Mouse (Mus musculus): ENCODE measurements around the gene Mad1l1. TPM values are rescaled to one million over a fixed set of nuclear protein-coding genes. Genes with fewer than 3 reads are reported as not detected.

Gene Mad1l1
- total and polyA plus RNA-seq, 3 experiments: 40.5 to 65.2 TPM; not detected in 1

DNA sequence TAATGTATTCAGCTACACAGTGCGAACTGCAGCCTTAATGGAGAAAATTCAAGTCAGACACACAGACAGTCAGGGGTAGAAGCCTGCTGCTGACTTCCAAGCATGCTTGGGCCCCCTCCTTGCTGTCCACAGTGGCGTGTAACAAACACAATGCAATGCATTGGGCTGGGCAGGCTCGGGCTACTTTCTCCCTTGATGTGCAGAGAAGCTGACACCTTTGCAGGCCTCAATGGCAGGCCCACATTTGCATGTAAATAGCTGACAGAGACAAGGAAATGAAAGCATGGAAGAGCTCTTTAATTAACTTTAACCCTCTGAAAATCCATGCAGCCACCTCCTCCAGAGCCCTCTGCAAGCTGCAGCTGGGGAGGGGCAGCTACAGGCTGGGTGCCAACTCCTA, 147.3 kb downstream of the Mad1l1 start:
- Histone ChIP-seq H3K4me3 (ENCODE audit: control insufficient read depth in 1 of 2, insufficient read depth in 1 of 2, low read depth in 2 of 2, low read length in 2 of 2) (no peak overlapping the region), H3K27ac (ENCODE audit: control insufficient read depth, low read depth, low read length) (no peak overlapping the region), H3K36me3 (ENCODE audit: control insufficient read depth in 1 of 2, insufficient read depth in 2 of 2, low read length in 2 of 2) (no peaks in the 10 kb centered on the region; a peak in 1 of 4 replicates), H3K4me1 (ENCODE audit: control insufficient read depth in 1 of 2, insufficient read depth in 2 of 2, low read length in 2 of 2) (no peaks in the 10 kb centered on the region), H3K9me3 (replicated peaks; ENCODE audit: insufficient read depth, low read length) (no peaks in the 10 kb centered on the region), H3K27me3 (ENCODE audit: control insufficient read depth in 1 of 2, insufficient read depth in 2 of 2, low read length in 2 of 2) (no peaks in the 10 kb centered on the region), H3K79me2 (ENCODE audit: control insufficient read depth, insufficient read depth, low read length, poor library complexity) (no peaks in the 10 kb centered on the region), H3K9ac (ENCODE audit: control insufficient read depth, low read depth, low read length, poor library complexity, severe bottlenecking) (no peak overlapping the region)
- no peak for DNase-seq (ENCODE audit: low read depth, low spot score)
- TF ChIP-seq ZNF384 (IDR thresholded peaks at IDR 0.05; ENCODE audit: low read depth, low read length): no peak
- TF ChIP-seq MEF2A (IDR thresholded peaks at IDR 0.05; ENCODE audit: extremely low read depth, insufficient replicate concordance, low read depth, low read length, poor library complexity, severe bottlenecking): no peak
- TF ChIP-seq POLR2AphosphoS5 (IDR thresholded peaks at IDR 0.05; ENCODE audit: borderline replicate concordance, low read depth, low read length): no peak
- TF ChIP-seq MAX (IDR thresholded peaks at IDR 0.05; ENCODE audit: low read length): no peak
- no peak for TF ChIP-seq ZMIZ1 (IDR thresholded peaks at IDR 0.05; ENCODE audit: low read depth, low read length)
- no peak for TF ChIP-seq USF2 (IDR thresholded peaks at IDR 0.05; ENCODE audit: borderline replicate concordance in 1 of 2, insufficient read depth in 1 of 2, low read depth in 1 of 2, low read length in 2 of 2)
- TF ChIP-seq CHD1 (IDR thresholded peaks at IDR 0.05; ENCODE audit: low read depth, low read length): no peak
- TF ChIP-seq POLR2AphosphoS2 (IDR thresholded peaks at IDR 0.05; ENCODE audit: low read length): no peak
- TF ChIP-seq NELFE (IDR thresholded peaks at IDR 0.05; ENCODE audit: low read depth, low read length): no peak
- TF ChIP-seq SMC3 (IDR thresholded peaks at IDR 0.05; ENCODE audit: low read depth, low read length): no peak

DNA sequence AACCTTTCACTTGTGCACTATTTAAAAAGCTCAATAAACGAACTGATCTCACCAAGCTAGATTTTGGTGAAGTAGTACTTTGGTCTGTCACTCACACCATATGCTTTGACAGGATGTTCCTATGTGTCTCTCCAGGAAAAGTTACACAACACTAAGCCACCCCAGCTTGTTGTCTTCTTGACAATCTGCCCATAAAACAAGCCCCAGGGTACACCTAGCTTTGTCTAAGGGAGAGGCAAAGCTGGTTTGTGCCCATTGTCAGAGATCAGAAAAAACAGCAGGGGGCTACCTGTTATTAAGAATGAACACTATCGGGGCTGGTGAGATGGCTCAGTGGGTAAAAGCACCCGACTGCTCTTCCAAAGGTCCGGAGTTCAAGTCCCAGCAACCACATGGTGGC, 148.2 kb downstream of the Mad1l1 start:
- no peak overlapping the region for H3K9ac ChIP-seq (ENCODE audit: control insufficient read depth, low read depth, low read length, poor library complexity, severe bottlenecking)
- H3K27me3 ChIP-seq (ENCODE audit: control insufficient read depth in 1 of 2, insufficient read depth in 2 of 2, low read length in 2 of 2): no peaks in the 10 kb centered on the region
- no peaks in the 10 kb centered on the region; a peak in 1 of 4 replicates for H3K36me3 ChIP-seq (ENCODE audit: control insufficient read depth in 1 of 2, insufficient read depth in 2 of 2, low read length in 2 of 2)
- H3K9me3 ChIP-seq (replicated peaks; ENCODE audit: insufficient read depth, low read length): no peaks in the 10 kb centered on the region
- H3K79me2 ChIP-seq (ENCODE audit: control insufficient read depth, insufficient read depth, low read length, poor library complexity): no peaks in the 10 kb centered on the region
- DNase-seq (ENCODE audit: low read depth, low spot score): no peak
- H3K27ac ChIP-seq (ENCODE audit: control insufficient read depth, low read depth, low read length): no peak overlapping the region
- H3K4me1 ChIP-seq (ENCODE audit: control insufficient read depth in 1 of 2, insufficient read depth in 2 of 2, low read length in 2 of 2): no peaks in the 10 kb centered on the region
- TF ChIP-seq ZC3H11A (IDR thresholded peaks at IDR 0.05; ENCODE audit: low read depth, low read length): no peak
- TF ChIP-seq ELF1 (IDR thresholded peaks at IDR 0.05; ENCODE audit: low read depth, low read length): no peak
- TF ChIP-seq MEF2A (IDR thresholded peaks at IDR 0.05; ENCODE audit: extremely low read depth, insufficient replicate concordance, low read depth, low read length, poor library complexity, severe bottlenecking): no peak
- no peak for TF ChIP-seq USF1 (IDR thresholded peaks at IDR 0.05; ENCODE audit: low read depth, low read length)
- no peak for TF ChIP-seq CHD2 (IDR thresholded peaks at IDR 0.05; ENCODE audit: low read length)
- TF ChIP-seq BHLHE40 (IDR thresholded peaks at IDR 0.05; ENCODE audit: borderline replicate concordance, low read depth, low read length): no peak
- no peak for TF ChIP-seq JUND (IDR thresholded peaks at IDR 0.05; ENCODE audit: low read depth, low read length)
- no peak for TF ChIP-seq EP300 (IDR thresholded peaks at IDR 0.05; ENCODE audit: low read depth in 1 of 2, low read length in 2 of 2)
- TF ChIP-seq POLR2AphosphoS5 (IDR thresholded peaks at IDR 0.05; ENCODE audit: borderline replicate concordance, low read depth, low read length): no peak
- TF ChIP-seq MXI1 (IDR thresholded peaks at IDR 0.05; ENCODE audit: low read depth, low read length): no peak
- TF ChIP-seq MAZ (IDR thresholded peaks at IDR 0.05; ENCODE audit: low read depth, low read length): no peak
- TF ChIP-seq E2F4 (IDR thresholded peaks at IDR 0.05; ENCODE audit: borderline replicate concordance, low read depth, low read length): no peak
- no peak for TF ChIP-seq ZMIZ1 (IDR thresholded peaks at IDR 0.05; ENCODE audit: low read depth, low read length)
- TF ChIP-seq GABPA (IDR thresholded peaks at IDR 0.05; ENCODE audit: low read depth, low read length): no peak
- no peak for TF ChIP-seq SIN3A (IDR thresholded peaks at IDR 0.05; ENCODE audit: low read length)
- TF ChIP-seq KAT2A (conservative IDR thresholded peaks at IDR 0.05; ENCODE audit: low read depth, low read length): no peak
- no peak overlapping the region for H3K4me3 ChIP-seq (ENCODE audit: control insufficient read depth in 1 of 2, insufficient read depth in 1 of 2, low read depth in 2 of 2, low read length in 2 of 2)

Data from MEL (cell line).